Mouse (Mus musculus) myocyte (in vitro differentiated cells): Measurements from ENCODE around the gene Cytip.

Experiments used
- CEBPB ChIP-seq: IDR thresholded peaks from 2 replicates; pipeline ENCODE4 v1.6.1; 2011; ENCODE audit warnings: mild to moderate bottlenecking, moderate library complexity; ENCODE audit not compliant: poor library complexity, insufficient read depth, severe bottlenecking
- E2F4 ChIP-seq: IDR thresholded peaks from one replicate; pipeline ENCODE4 v1.6.1; 2011; ENCODE audit warnings: mild to moderate bottlenecking, control low read depth, moderate library complexity; ENCODE audit not compliant: insufficient read depth
- MYOG ChIP-seq, 3 experiments: IDR thresholded peaks; one replicate each; pipeline ENCODE4 v1.6.1; 2011; ENCODE audit warnings: control low read depth in 2 of 3, low read depth in 2 of 3, mild to moderate bottlenecking in 2 of 3; ENCODE audit not compliant: insufficient read length in 2 of 3, control insufficient read depth in 1 of 3, insufficient read depth in 1 of 3
- POLR2A ChIP-seq: IDR thresholded peaks from one replicate; pipeline ENCODE4 v1.6.1; 2011; ENCODE audit warnings: low read depth, mild to moderate bottlenecking, control low read depth, moderate library complexity; ENCODE audit not compliant: insufficient read length
- POLR2AphosphoS2 ChIP-seq: IDR thresholded peaks from one replicate; pipeline ENCODE4 v1.6.1; 2011; ENCODE audit warnings: low read depth, control low read depth; ENCODE audit not compliant: insufficient read length
- REST ChIP-seq: IDR thresholded peaks from one replicate; pipeline ENCODE4 v1.6.1; 2011; ENCODE audit warnings: mild to moderate bottlenecking, control low read depth, moderate library complexity; ENCODE audit not compliant: insufficient read depth, insufficient read length
- TCF3 ChIP-seq: IDR thresholded peaks from one replicate; pipeline ENCODE4 v1.6.1; 2011; ENCODE audit warnings: low read depth, control low read depth; ENCODE audit not compliant: insufficient read length

DNA sequence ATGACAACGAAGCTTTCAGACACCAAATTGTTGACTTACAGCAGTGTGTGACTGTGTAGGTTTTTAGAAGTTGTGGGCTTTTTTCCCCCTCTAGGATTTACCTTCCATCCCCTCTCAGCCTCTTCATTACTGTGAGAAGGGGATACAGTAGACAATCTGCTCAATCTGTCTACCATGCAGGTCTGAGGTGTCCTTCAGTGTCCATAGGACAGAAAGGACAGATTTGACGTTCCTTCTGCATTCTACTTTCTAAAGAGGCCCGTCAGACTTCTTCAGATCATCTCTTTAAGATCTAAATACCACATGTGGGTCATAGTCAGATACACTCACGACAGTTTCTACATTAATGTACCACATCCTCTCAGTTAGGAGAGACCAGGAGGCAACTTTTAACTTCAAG is 33.5 kb downstream of the Cytip start:
- TF ChIP-seq POLR2A (no peak), POLR2AphosphoS2 (no peak), REST (no peak), E2F4 (no peak), CEBPB (no peak), TCF3 (no peak), MYOG (IDR thresholded peaks at IDR 0.05; ENCODE audit: control insufficient read depth in 1 of 3, insufficient read depth in 1 of 3, insufficient read length in 2 of 3, low read depth in 2 of 3) (no peak)
